Mouse (Mus musculus) embryonic fibroblast, embryonic 13.5 days (primary cell): ENCODE results near the gene Mrps21. TPM values are rescaled to one million over a fixed set of nuclear protein-coding genes. Genes with fewer than 3 reads are reported as not detected.
"Not testable (repeated sequence)": the region's sequence is repeated elsewhere in the genome, so short reads cannot be mapped to it uniquely, and the experiment has no call there.

ENCODE experiments used
- H3K27ac ChIP-seq: 2 replicates; pipeline ENCODE4 v1.5.1; 2012; ENCODE audit warnings: low read length, control low read depth, inconsistent platforms; ENCODE audit not compliant: insufficient read depth
- H3K4me1 ChIP-seq: 2 replicates; pipeline ENCODE4 v1.6.1; 2011; ENCODE audit warnings: low read length; ENCODE audit not compliant: control insufficient read depth, insufficient read depth
- H3K4me3 ChIP-seq: 2 replicates; pipeline ENCODE4 v1.5.1; 2011; ENCODE audit warnings: mild to moderate bottlenecking, control low read depth, low read length; ENCODE audit not compliant: insufficient read depth
- CTCF ChIP-seq: IDR thresholded peaks from 2 replicates; pipeline ENCODE4 v1.5.1; 2011; ENCODE audit warnings: mild to moderate bottlenecking, control low read depth, low read length, moderate library complexity, borderline replicate concordance; ENCODE audit not compliant: insufficient read depth
- POLR2A ChIP-seq: IDR thresholded peaks from 2 replicates; pipeline ENCODE4 v1.6.1; 2011; ENCODE audit warnings: low read depth, mild to moderate bottlenecking, control low read depth, low read length, moderate library complexity
- polyA plus RNA-seq: library from polyadenylated mRNA; stranded (reverse); fragments of >200 nt; gene quantifications from 2 replicates; pipeline ENCODE4 v1.2.4, GENCODE M21; 2011; ENCODE audit warnings: low read depth; ENCODE audit not compliant: missing spikeins, insufficient read length

Gene Mrps21
- polyA plus RNA-seq, 1 experiment = 171 TPM

DNA sequence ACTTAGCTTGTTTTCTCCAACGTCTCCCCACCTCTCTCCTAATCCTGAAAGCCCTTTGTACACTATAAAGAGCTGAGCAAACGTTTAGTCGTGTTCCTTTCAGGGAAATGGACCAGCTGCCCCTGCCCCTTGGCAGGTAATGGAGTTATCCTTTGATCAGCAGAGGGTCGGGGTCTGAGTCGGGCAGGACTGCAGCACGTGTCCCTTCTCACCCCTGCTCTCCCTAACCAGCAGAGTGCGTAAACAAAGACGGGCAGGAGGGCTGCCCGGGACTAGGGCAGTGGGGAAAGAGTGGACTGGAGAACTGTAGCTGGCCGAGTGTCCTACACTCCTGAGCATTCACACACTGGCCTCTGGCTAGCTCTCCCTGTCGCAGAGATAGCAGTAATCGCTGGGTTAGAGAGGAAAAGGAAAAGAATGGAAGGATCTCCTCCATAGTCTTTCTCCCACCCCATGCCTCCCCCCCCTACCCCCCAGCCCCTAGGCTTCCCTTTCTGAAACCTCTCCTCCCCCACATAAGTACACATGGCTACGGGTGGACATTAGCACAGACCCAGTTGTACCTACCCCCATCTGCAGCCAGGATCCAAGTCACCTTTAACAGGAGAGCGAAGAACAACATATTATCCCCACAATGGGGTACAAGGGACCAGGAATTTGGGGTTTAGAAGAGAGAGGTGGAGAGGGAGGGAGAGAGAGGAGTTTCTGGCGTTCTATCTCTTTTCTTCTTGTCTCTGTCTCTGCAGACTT is 32.6 kb upstream of the Mrps21 start:
- no peak for TF ChIP-seq CTCF
- no peak for TF ChIP-seq POLR2A
- no peaks in the 10 kb centered on the region for H3K4me1 ChIP-seq
- no peak overlapping the region for H3K27ac ChIP-seq
- no peak overlapping the region for H3K4me3 ChIP-seq

DNA sequence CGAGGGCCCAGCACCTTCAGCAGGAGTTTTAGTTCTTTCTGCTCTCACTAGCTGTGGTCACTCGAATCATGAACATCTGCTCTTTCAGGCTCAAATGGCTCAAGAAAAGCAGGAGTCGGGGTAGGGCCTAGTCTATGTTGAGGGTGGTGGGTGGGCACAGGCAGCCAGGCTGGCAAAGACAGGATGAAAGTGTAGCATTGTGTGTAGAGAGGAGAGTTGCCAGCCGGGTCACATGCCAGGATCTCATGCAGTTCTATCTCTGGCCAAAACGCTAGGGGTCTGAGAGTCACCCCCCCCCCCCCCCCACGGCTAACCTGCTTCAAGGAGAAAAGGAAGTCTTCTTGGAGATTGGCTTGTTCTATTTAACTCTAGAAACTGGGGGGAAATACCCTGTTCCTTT is 31.3 kb upstream of the Mrps21 start:
- no peak for TF ChIP-seq POLR2A
- no peak for TF ChIP-seq CTCF
- no peaks in the 10 kb centered on the region for H3K4me1 ChIP-seq
- no peak overlapping the region for H3K4me3 ChIP-seq
- H3K27ac ChIP-seq = no peak overlapping the region

DNA sequence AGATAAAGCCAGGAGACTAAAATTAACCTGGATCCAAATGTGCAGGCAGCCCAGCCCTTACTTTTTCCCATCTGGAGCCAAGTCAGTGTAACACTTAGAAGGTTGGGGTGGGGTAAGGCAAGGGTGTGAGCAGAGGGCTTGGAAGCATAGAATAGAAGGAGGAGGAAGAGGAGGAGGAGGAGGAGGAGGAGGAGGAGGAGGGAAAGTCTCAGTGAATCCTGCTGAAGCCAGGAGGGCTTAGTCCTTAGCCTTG is 31.0 kb upstream of the Mrps21 start:
- no peak for TF ChIP-seq CTCF
- TF ChIP-seq POLR2A = no peak
- H3K4me3 ChIP-seq = no peak overlapping the region
- no peaks in the 10 kb centered on the region for H3K4me1 ChIP-seq
- no peak overlapping the region for H3K27ac ChIP-seq

DNA sequence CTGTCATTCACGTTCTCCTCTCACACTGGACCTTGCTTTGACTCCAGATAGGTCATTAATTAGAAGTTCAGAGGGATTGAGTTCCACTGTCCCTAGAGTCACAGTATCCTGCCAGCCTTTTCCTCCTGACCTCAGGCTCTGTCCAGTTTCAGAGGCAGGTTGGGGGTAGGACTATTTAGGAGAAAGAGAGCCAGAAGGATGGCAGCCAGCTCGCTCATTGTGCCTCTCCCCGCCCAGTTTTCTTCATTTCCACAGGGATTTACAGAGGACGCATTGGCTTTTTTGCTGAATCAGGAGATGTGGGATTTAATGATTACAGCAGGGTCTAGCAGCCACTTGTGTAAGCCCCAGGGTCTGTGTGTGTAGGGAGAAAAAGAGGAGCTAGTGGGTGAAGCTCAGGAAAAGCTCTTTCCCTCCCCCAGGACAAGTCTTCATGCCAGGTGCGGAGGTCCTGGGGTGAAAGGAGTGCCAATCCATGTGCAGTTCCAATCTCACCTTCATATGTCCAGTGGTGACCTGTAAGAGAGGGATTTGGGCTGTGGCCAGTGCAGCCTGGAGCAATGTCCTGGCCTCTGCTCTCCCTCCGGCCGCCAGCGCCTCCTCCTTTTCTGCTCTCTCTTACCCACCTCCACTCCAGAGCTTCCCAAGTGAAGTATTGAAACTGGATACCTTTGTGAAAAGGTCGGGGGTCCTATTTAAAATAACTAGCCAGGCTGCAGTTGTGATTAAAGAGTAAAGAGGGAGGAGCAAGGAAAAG is 30.5 kb upstream of the Mrps21 start:
- TF ChIP-seq CTCF (no peak), POLR2A (no peak)

DNA sequence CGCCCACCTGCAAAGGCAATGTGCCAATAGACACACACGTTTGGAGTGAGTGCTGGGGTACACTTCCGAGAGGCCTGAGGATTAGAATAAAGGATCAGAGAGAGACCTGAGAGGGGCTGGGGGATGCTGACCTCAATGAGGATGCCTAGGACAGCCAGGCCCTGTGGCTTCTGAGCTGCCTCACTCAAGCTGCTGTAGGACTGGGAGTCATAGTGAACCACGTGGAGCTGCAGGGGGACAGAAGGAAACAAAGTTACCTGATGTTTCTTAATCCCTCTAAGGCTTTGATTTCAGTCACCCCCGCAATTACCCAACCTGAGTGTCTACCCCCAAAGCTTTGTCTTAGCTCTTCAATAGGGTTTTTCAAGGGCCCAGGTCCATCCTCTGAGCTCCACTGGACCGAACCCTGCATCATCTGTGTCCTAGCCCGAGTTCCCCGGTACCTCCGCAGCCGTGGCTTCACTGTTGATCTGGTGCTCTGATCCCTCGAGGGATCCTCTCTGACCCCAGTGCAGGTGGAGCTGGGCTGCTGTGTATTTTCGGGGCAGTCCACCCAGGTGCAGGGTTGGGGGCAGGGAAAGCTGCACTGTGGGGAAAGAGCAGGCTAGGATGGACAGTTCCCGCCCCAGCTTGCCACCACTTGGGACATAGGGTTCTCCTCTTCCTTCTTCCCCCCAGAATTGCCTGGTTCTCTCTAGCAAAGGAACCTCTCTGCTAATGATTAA is 28.6 kb upstream of the Mrps21 start:
- TF ChIP-seq CTCF (no peak), POLR2A (no peak)
- Histone ChIP-seq H3K4me3 (no peak overlapping the region), H3K27ac (no peak overlapping the region), H3K4me1 (no peaks in the 10 kb centered on the region)

More for the DNA sequence above, 30.5 kb upstream of the Mrps21 start:
- Histone ChIP-seq H3K4me1 (no peaks in the 10 kb centered on the region), H3K4me3 (no peak overlapping the region), H3K27ac (no peak overlapping the region)

DNA sequence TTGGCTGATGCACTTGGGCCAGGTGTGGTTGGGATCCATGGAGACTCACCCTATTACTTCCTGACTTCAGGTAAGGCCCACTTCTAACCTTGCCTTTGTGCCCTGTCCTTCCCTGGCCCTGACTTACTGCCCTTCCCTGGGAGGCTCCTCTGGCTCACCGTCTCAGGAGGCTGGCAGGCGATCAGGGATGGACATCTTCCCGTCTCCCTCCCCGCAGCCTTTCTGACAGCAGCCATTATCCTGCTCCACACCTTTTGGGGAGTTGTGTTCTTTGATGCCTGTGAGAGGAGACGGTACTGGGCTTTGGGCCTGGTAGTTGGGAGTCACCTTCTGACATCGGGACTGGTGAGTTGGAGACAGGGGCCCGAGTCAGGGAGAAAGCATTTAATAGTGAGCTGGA is 24.2 kb upstream of the Mrps21 start:
- not testable (repeated sequence) for H3K4me1 ChIP-seq, H3K4me3 ChIP-seq, H3K27ac ChIP-seq

DNA sequence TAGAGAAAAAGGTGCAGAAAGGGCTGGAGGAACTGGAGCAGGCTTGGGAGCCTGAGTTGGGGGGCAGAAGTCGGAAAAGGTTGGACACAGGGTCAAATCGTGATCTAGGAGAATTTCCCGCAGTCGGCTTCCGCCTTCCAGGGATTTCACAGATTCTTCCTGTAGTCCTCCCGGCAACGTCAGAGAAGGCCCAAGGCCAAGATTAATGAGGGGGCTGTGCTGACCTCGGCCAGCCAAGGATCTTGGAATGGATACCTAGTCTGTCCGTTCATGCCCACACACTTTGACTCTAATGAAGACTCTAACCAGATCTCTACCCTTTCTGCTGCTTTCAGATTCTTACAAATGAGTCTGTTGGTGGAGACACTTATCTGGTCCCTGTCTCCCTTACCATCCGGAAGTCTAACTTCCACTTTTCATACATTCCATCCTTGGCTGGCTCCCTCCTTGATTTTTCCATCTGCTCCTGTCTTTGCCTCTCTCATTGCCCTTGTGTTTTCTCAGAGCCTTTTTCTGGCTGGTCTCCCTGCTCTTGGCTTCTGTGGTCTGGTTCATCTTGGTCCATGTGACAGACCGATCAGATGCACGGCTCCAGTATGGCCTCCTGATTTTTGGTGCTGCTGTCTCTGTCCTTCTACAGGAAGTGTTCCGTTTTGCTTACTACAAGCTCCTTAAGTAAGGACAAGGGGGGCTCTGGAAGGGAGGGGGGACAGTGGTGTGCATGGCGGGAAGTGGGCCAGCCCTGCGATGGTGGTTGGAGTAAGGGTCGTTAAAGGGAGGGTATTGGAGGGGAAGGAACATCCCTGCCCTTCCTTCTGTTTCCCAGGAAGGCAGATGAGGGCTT is 23.2 kb upstream of the Mrps21 start:
- peak overlapping the region; percentile 95 for H3K4me3 ChIP-seq
- peak overlapping the region; percentile 76 for H3K27ac ChIP-seq
- peaks cover 2% of the 10 kb centered on the region; the same call in 1 of the 2 replicates for H3K4me1 ChIP-seq
- TF ChIP-seq CTCF = no peak
- TF ChIP-seq POLR2A = peak; percentile 6; the same call in 1 of the 2 replicates

DNA sequence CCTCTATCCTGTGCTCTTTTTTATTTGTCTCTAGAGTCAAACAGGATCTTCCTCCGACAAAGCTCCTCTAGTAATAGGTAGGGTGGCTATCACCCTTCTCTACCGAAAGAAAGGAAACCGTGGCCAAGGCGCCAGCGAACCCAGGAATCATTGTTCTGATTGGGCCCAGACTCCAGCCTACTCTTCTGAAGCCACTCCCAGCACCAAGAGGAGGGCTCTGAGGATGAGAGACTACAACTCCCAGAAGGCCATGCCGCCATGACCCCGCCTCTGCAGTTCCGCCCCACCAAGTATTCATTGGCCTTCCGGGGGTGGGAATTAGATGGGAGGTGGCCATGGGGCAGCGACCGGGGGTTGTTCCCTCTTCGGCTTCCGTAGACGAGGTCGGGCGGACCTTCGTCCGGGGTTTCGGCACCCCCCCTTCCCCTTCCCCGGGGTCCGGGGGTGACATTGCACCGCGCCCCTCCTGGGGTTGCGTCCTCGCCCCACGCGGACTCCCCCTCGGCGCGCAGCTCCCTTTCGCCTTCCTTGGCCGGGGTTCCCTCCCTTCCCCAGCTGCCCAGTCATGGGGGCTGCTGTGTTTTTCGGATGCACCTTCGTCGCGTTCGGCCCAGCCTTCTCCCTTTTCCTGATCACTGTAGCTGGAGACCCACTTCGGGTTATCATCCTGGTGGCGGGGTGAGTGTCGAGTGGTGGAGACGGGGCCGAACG is 22.4 kb upstream of the Mrps21 start, which contains the start of gene Aph1a:
Gene Aph1a, plus strand, starts transcription at position 364 of the 711 bp plus-strand sequence.
- TF ChIP-seq POLR2A = peak; percentile 89
- H3K4me3 ChIP-seq = peak within 1 kb of the TSS; percentile 95
- H3K4me1 ChIP-seq = not testable (repeated sequence)
- peak within 1 kb of the TSS; percentile 80 for H3K27ac ChIP-seq

DNA sequence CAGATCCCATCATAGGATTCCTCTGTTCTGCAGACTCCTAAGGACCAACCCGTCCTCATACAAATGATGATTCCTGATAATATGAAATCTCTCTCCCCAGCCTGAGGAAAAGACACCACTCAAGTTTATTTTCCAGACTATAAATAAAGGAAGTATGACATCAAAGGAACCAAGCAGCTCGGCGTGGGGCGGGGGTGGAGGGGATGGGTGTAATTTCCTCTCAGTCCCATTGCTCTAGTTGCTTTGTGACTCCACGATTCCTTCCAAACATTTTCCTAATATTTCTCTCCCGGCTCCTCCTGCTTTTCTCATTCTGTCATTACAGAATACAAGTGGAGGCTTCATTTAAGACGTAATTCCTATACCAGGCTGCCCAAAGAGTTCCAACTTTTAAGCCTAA is 21.8 kb upstream of the Mrps21 start:
- H3K4me3 ChIP-seq = peak overlapping the region; percentile 40
- H3K27ac ChIP-seq = peak overlapping the region; percentile 80
- H3K4me1 ChIP-seq = peaks cover 2% of the 10 kb centered on the region; the same call in 1 of the 2 replicates
- TF ChIP-seq POLR2A (no peak), CTCF (no peak)
